Mouse (Mus musculus) brain, embryonic 14.5 days (tissue): ENCODE results near the gene Arhgef3.

Experiments
- CTCF ChIP-seq: fragments of 200-500 bp; IDR thresholded peaks from 2 replicates; pipeline ENCODE4 v1.5.1; 2012; ENCODE audit warnings: inconsistent platforms, mild to moderate bottlenecking, moderate library complexity, borderline replicate concordance; ENCODE audit not compliant: insufficient read depth, insufficient read length; ENCODE audit errors: extremely low read depth
- POLR2A ChIP-seq: fragments of 200-500 bp; IDR thresholded peaks from 2 replicates; pipeline ENCODE4 v1.6.1; 2012; ENCODE audit warnings: mild to moderate bottlenecking, inconsistent platforms, borderline replicate concordance; ENCODE audit not compliant: poor library complexity, insufficient read depth, insufficient read length, severe bottlenecking; ENCODE audit errors: extremely low read depth

- TF ChIP-seq CTCF (no peak), POLR2A (no peak)
These were observed 33.0 kb upstream of the Arhgef3 start for GRCm38 (mm10) chr14:27081536-27082275.
